Mouse (Mus musculus) heart, embryonic 10.5 days (tissue): ENCODE measurements at regions not wholly inside any gene's neighbourhood (a gene's known extent, or its start where the extent isn't known, plus 50 kb on each side); places are given as distances from the start of the nearest gene placed in this dataset.

ENCODE experiments used
- DNase-seq: peaks from one replicate; pipeline ENCODE4 v3.0.0-alpha.2; 2017; ENCODE audit warnings: low spot score
- H3K27ac ChIP-seq: fragments of 300-500 bp; sonication (generic); 2 replicates; pipeline ENCODE4 v1.5.1; 2016; ENCODE audit warnings: mild to moderate bottlenecking
- H3K27me3 ChIP-seq: fragments of 300-500 bp; sonication (generic); 2 replicates; pipeline ENCODE4 v1.6.1; 2016; ENCODE audit warnings: mild to moderate bottlenecking; ENCODE audit not compliant: poor library complexity, insufficient read depth, severe bottlenecking
- H3K36me3 ChIP-seq: fragments of 300-500 bp; sonication (generic); 2 replicates; pipeline ENCODE4 v1.6.1; 2016; ENCODE audit warnings: mild to moderate bottlenecking, moderate library complexity
- H3K4me1 ChIP-seq: fragments of 300-500 bp; sonication (generic); 2 replicates; pipeline ENCODE4 v1.6.1; 2016; ENCODE audit warnings: mild to moderate bottlenecking
- H3K4me3 ChIP-seq: fragments of 300-500 bp; sonication (generic); 2 replicates; pipeline ENCODE4 v1.5.1; 2016; ENCODE audit warnings: mild to moderate bottlenecking, moderate library complexity
- H3K9me3 ChIP-seq: fragments of 300-500 bp; sonication (generic); 2 replicates; pipeline ENCODE4 v1.6.1; 2016; ENCODE audit warnings: mild to moderate bottlenecking, moderate library complexity
- WGBS: fragments of 180-500 bp; shearing (Covaris S2); methylation state at CpG from one replicate; pipeline ENCODE4 v1.1.7; 2016; 5-methylcytosine and 5-hydroxymethylcytosine counted together

DNA sequence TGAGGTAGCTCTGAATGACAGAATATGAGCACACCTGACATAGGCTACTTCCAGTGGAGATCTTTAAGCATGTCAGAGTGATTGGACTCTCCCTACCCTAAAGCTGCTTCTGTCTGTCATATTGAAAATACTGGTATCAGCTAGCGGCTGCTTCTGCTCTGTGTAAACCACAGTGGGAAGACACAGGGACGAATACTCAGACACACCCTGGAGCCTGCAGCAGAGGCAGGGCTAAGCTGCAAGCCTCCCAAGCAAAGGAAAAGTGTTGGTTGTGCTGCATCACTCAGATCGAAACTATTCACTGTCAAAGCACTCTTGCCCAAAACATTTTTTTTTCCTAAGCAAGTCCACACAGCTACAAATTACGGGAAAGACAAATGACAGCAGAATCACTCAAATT lies 270.4 kb downstream of the Cd47 start:
- H3K27ac ChIP-seq, result no peak overlapping the region
- no peaks in the 10 kb centered on the region for H3K36me3 ChIP-seq
- 0 out of 2 replicates have a peak, but pooled peaks cover 5% of the 10 kb centered on the region for H3K4me1 ChIP-seq
- no peak for DNase-seq
- H3K27me3 ChIP-seq, result no peaks in the 10 kb centered on the region
- WGBS, result 60% methylated on average over 4 of the region's 4 CpGs
- no peaks in the 10 kb centered on the region for H3K9me3 ChIP-seq
- no peak overlapping the region for H3K4me3 ChIP-seq

DNA sequence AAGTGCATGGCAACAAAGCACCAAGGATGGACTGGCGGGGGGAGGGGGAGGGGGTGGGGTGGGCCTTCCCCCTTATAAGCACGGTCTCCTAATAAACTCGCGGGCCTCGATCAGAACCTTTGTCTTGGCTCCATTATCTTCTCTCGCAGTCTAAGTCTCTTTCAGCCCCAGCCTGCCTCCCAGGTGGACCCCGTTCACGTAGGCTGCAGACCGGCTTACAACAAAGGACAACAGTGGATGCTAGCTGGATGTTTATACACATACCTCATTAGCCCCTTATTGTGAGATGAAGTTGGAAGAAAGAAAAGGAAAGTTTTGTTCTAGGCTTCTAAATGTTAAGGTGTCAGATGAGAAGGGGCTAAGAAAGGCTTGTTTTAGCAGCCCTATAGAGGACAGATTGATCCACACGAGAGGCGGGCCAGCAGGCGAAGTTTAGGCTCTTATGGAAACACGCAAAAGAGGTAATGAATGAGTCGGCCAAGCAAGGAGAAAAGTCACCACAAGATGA lies 272.6 kb downstream of the Cd47 start:
- H3K36me3 ChIP-seq, result no peaks in the 10 kb centered on the region
- no peak for DNase-seq
- no peaks in the 10 kb centered on the region for H3K27me3 ChIP-seq
- 57% methylated on average over 14 of the region's 14 CpGs for WGBS
- 0 out of 2 replicates have a peak, but pooled peaks cover 5% of the 10 kb centered on the region for H3K4me1 ChIP-seq
- H3K9me3 ChIP-seq, result no peaks in the 10 kb centered on the region
- no peak overlapping the region for H3K27ac ChIP-seq
- no peak overlapping the region for H3K4me3 ChIP-seq

DNA sequence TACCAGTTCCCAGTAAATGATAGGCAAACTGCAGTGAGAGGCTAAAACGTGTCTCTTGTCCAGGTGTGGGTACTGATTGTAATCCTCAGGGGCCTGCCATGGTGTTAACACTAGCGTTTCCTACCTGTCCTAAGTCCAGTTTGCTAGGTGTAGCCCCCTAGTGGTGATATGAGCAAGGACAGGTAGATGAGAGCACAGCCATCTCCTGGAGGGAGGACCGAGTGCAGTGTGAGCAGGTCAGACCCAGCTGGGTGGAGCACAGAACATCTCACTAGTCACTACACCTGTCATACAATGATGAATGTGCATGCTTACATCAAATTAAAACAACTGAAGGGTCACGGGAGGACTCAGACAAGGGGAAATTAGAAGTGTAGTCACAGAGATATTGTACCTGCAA lies 273.6 kb downstream of the Cd47 start:
- DNase-seq, result no peak
- no peaks in the 10 kb centered on the region for H3K9me3 ChIP-seq
- H3K36me3 ChIP-seq, result no peaks in the 10 kb centered on the region
- H3K27ac ChIP-seq, result no peak overlapping the region
- H3K4me3 ChIP-seq, result no peak overlapping the region
- no peaks in the 10 kb centered on the region for H3K27me3 ChIP-seq
- 71% methylated on average over 4 of the region's 4 CpGs for WGBS
- H3K4me1 ChIP-seq, result 0 out of 2 replicates have a peak, but pooled peaks cover 2% of the 10 kb centered on the region

DNA sequence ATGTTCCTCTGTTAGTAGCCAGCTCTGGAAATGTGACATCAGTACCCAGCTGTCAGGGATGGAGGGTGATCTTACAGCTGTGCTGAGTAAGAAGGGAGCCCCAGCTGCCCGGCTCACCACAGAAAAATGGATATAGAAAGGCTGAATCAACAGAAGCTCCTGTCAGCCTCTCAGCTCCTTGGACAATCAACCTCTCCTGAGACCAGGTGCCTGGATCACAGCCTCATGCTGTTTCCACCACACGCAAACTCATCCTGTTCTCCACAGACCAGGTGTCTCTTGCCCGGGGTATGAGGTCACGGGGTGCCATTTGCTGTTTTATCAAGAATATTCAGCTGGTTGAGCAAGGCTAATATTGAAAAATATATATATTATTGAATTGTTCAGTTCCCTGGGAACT lies 275.3 kb downstream of the Cd47 start:
- Histone ChIP-seq H3K36me3 (no peaks in the 10 kb centered on the region), H3K9me3 (no peaks in the 10 kb centered on the region), H3K27me3 (no peaks in the 10 kb centered on the region), H3K4me3 (no peak overlapping the region), H3K27ac (no peak overlapping the region), H3K4me1 (no peaks in the 10 kb centered on the region)
- DNase-seq, result no peak
- 84% methylated on average over 4 of the region's 4 CpGs for WGBS

DNA sequence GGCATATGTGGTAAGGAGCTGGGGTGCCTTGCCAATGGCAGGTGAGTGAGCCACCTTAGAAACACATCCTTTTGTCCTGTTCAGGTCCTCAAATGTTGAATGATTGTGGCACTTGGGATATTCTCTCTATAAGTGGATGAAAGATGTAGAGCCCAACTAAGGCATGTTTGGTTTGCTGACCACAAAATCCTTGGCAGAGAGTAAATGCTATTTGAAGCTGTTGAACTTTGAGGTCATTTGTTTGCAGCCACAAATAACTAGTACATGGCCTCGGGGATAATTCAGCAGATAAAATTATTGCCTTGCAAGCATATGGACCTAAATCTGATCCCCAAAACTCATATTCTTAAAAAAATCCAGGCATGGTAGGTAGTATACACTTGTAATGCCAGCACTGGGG lies 281.2 kb downstream of the Cd47 start:
- Histone ChIP-seq H3K27ac (no peak overlapping the region), H3K4me1 (no peaks in the 10 kb centered on the region), H3K27me3 (no peaks in the 10 kb centered on the region), H3K36me3 (no peaks in the 10 kb centered on the region), H3K9me3 (no peaks in the 10 kb centered on the region), H3K4me3 (no peak overlapping the region)
- DNase-seq, result no peak
- WGBS, result 63% methylated on average over 1 of the region's 1 CpGs

DNA sequence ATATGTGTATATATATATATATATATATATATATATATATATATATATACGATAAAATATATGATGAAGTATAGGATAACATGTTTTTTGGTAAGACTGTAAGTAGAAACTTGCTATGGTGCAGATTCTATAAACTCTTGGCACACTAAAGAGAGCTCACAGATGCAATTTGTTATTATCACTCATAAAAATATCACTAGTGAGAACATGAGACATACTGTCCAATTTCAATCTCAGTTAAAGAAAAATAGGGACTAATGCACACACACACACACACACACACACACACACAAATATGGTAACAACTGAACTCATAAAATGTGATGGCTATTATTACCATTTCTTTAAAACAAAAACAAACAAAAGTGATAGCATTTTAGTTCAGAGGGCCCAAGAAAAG lies 292.0 kb downstream of the Cd47 start:
- Histone ChIP-seq H3K4me3 (no peak overlapping the region), H3K36me3 (no peaks in the 10 kb centered on the region), H3K27ac (no peak overlapping the region), H3K27me3 (no peaks in the 10 kb centered on the region), H3K4me1 (no peaks in the 10 kb centered on the region), H3K9me3 (no peaks in the 10 kb centered on the region)
- no peak for DNase-seq
- 71% methylated on average over 1 of the region's 1 CpGs for WGBS

DNA sequence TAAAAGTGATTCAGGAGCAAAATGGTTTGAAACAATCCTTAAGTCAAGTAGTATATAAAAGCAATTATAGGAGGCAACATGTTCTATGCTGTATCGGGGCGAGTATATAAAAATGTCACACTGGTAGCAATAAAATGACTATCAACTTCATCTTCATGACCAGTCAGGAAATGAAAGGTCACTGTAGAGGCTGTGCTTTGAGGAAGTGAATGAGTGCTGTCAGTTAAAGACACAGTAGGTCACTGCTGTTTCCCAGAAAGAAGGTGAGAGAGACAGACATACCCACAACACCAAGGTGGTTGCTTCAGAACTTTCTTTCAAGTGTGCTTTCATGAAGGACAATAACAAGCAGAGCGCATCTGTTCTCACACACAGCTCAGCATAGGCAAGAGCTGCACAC lies 292.4 kb downstream of the Cd47 start:
- H3K27ac ChIP-seq, result no peak overlapping the region
- no peaks in the 10 kb centered on the region for H3K4me1 ChIP-seq
- no peak overlapping the region for H3K4me3 ChIP-seq
- no peak for DNase-seq
- H3K9me3 ChIP-seq, result no peaks in the 10 kb centered on the region
- H3K36me3 ChIP-seq, result no peaks in the 10 kb centered on the region
- H3K27me3 ChIP-seq, result no peaks in the 10 kb centered on the region
- 89% methylated on average over 3 of the region's 3 CpGs for WGBS

DNA sequence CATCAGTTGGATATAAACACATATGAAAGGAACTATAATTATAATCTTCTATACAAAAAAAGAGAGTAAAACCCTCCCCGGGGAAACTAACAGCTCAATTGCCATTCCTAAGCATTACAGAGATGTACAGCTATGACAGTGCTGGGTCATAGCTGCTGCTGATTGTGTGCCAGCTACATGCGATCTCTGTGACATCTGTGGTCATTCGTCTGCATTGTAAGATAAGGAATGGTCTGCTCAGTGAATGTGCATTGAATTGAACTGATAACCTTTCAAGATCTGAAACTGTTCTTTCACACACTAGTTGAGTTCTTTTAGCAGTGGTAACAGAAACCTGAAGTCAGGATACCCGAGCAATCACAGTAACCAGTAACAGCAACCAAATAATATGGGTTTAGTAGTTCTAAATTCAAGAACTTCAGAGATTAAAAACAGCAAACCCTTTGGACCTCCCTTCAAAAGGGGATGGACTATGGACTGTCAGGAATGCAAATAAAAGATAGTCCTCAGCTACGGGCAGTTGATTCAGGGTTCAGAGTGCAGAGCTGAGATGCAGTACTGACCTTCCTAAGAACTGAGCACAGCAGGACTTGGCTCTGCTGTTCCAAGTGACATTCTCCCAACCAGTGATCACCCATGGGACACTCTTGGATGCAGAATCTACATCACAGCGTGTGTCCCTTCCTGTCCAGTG lies 295.7 kb downstream of the Cd47 start:
- no peaks in the 10 kb centered on the region for H3K4me1 ChIP-seq
- no peaks in the 10 kb centered on the region for H3K9me3 ChIP-seq
- no peak for DNase-seq
- 64% methylated on average over 6 of the region's 6 CpGs for WGBS
- H3K27ac ChIP-seq, result no peak overlapping the region
- no peak overlapping the region for H3K4me3 ChIP-seq
- H3K36me3 ChIP-seq, result no peaks in the 10 kb centered on the region
- H3K27me3 ChIP-seq, result no peaks in the 10 kb centered on the region

DNA sequence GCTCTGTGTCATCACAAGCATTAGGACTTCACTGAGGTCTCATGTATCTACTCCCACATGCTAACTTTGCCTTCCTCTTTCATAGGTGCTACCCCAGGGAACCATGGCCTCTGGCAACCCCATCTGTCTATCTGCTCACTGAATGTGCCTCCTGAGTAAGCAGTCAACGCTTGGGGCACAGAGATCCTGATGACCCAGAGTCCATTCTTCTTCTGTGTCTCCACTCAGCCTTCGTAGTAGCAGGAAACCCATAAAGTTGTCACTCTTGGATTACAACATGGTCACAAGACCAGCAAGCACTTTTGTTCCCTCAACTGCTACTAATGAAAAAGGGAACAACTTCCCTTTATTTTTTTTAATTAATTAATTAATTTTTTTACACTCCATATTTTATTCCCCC lies 296.2 kb downstream of the Cd47 start:
- Histone ChIP-seq H3K4me3 (no peak overlapping the region), H3K27me3 (no peaks in the 10 kb centered on the region), H3K9me3 (no peaks in the 10 kb centered on the region), H3K36me3 (no peaks in the 10 kb centered on the region), H3K27ac (no peak overlapping the region), H3K4me1 (no peaks in the 10 kb centered on the region)
- DNase-seq, result no peak
- 84% methylated on average over 2 of the region's 2 CpGs for WGBS

DNA sequence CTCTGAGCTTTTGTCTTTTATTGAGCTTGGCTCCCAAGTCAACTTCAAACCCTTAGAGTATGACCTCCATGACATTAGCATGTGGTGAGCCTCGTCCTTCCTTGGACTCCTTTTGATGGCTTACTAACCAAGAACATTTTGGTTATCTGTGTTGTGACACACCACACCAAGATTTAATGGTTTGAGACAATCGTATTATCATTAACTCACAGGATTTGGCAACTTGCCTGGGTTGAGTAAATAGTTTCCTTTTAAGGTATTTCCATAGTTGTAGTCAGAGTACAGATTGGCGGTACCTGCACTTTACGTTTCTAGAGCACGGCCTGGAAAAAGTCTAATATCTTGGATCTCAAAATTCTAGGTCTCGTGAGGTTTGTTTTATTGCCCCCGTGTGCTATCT lies 303.0 kb downstream of the Cd47 start:
- no peak overlapping the region for H3K4me3 ChIP-seq
- WGBS, result 85% methylated on average over 7 of the region's 7 CpGs
- no peaks in the 10 kb centered on the region for H3K4me1 ChIP-seq
- no peak for DNase-seq
- H3K9me3 ChIP-seq, result no peaks in the 10 kb centered on the region
- no peak overlapping the region for H3K27ac ChIP-seq
- H3K27me3 ChIP-seq, result no peaks in the 10 kb centered on the region
- no peaks in the 10 kb centered on the region for H3K36me3 ChIP-seq

DNA sequence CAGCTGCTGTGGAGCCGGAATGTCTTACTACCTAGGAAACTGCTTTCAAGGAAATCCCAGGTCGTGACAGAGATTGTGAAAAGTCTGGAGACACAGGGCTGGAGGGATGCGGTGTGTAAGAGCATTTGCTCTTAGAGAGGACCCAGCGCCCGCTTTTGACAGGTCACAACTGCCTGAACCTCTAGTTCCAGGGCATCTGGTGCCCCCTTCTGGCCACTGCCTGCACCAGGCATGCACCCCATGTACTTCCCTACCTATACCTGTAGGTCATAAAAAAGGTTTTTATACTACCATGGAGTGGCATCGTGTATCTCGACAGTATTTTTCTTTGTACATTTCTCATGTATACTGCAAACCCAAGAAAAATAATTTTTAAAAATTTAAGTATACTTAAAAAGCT lies 314.0 kb downstream of the Bbx start:
- 89% methylated on average over 7 of the region's 7 CpGs for WGBS
- Histone ChIP-seq H3K27ac (no peak overlapping the region), H3K4me3 (no peak overlapping the region), H3K4me1 (no peaks in the 10 kb centered on the region), H3K36me3 (no peaks in the 10 kb centered on the region), H3K27me3 (no peaks in the 10 kb centered on the region), H3K9me3 (no peaks in the 10 kb centered on the region)
- no peak for DNase-seq

DNA sequence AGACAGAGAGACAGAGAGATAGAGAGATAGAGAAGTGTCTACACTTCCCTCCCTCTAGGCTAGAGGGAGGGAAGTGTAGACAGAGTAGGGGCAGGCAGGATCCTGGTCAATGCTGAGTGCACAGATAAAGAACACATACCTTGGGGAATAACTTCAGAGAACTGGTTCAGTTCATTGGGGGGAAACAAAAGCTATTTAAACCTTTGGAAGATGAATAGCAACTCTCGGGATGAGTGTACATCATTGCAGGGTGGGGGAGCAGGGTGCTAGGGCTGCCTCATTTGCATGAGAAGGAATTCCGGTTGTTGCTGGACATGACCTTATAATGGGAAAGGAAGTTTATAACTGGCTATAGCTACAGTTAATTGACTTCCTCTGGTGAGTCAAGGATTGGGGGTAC lies 309.7 kb downstream of the Bbx start:
- H3K9me3 ChIP-seq, result no peaks in the 10 kb centered on the region
- DNase-seq, result no peak
- H3K27me3 ChIP-seq, result no peaks in the 10 kb centered on the region
- no peaks in the 10 kb centered on the region for H3K4me1 ChIP-seq
- H3K36me3 ChIP-seq, result no peaks in the 10 kb centered on the region
- no peak overlapping the region for H3K27ac ChIP-seq
- no peak overlapping the region for H3K4me3 ChIP-seq
- WGBS, result 76% methylated on average over 2 of the region's 2 CpGs

DNA sequence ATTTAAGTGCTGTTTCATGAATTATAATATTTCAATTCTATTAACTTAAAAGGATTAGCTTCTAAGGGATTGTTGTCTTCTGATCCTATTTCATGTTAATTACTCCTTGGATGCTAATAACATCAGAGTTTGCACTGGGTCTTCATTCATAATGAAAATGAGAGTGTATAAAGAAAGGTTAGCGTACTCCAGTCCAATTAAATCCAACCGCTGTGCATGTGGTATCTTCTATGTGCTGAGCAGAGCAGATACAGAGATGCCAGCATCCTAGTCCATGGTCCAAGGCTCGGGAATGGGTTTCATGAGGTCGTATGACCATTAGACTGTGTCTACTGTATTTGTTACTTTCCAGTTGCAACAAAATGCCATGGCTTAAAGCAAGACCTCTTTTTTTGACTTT lies 307.5 kb downstream of the Bbx start:
- 86% methylated on average over 4 of the region's 4 CpGs for WGBS
- DNase-seq, result no peak

DNA sequence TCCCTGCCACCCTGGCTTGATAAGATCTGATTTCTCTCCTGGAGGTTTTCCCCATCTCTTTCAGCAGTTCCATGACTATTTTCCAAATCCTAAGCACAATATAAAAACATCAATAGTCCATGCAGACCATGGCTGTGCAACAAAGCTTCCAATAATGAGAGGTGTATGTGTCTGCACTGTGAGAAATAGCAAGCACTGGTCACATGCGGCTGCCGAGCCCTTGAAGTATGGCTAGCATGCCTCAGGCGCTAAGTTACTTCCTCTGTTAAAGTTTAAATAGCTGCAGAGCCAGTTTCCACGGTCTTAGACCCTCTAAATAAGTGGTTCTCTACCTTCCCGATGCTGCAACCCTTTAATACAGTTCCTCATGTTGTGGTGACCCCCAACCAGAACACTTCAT lies 306.6 kb downstream of the Bbx start:
- H3K4me3 ChIP-seq, result no peak overlapping the region
- no peaks in the 10 kb centered on the region for H3K4me1 ChIP-seq
- H3K27ac ChIP-seq, result no peak overlapping the region
- no peaks in the 10 kb centered on the region for H3K9me3 ChIP-seq
- whole genome bisulfite sequencing, result 71% methylated on average over 5 of the region's 5 CpGs
- no peak for DNase-seq
- H3K36me3 ChIP-seq, result no peaks in the 10 kb centered on the region
- no peaks in the 10 kb centered on the region for H3K27me3 ChIP-seq

More for the DNA sequence above, 307.5 kb downstream of the Bbx start:
- H3K9me3 ChIP-seq, result no peaks in the 10 kb centered on the region
- no peak overlapping the region for H3K4me3 ChIP-seq
- H3K4me1 ChIP-seq, result no peaks in the 10 kb centered on the region
- H3K27ac ChIP-seq, result no peak overlapping the region
- H3K36me3 ChIP-seq, result no peaks in the 10 kb centered on the region
- H3K27me3 ChIP-seq, result no peaks in the 10 kb centered on the region
